Mouse (Mus musculus) MEL (cell line): ENCODE measurements around the gene Igfbp6. TPM values are rescaled to one million over a fixed set of nuclear protein-coding genes. Genes with fewer than 3 reads are reported as not detected.
A peak's percentile ranks its signal among the peaks of the same experiment; 100 is the strongest.

ENCODE experiments used
- DNase-seq: peaks from one replicate; pipeline ENCODE4 v3.0.0; 2011; ENCODE audit warnings: low read depth, low spot score
- H3K27ac ChIP-seq: 2 replicates; pipeline ENCODE4 v1.5.1; 2012; ENCODE audit warnings: low read depth, mild to moderate bottlenecking, control low read depth, low read length, moderate library complexity; ENCODE audit not compliant: control insufficient read depth
- H3K27me3 ChIP-seq, 2 experiments: fragments of 150-350 bp in 1 of 2; sonication (generic) in 1 of 2; 2 replicates each; pipeline ENCODE4 v1.6.1; 2012; ENCODE audit warnings: low read length in 2 of 2, mild to moderate bottlenecking in 2 of 2, improper control_type of control experiment in 1 of 2, moderate library complexity in 1 of 2; ENCODE audit not compliant: insufficient read depth in 2 of 2, control insufficient read depth in 1 of 2
- H3K36me3 ChIP-seq, 2 experiments: 2 replicates each; pipeline ENCODE4 v1.6.1; 2012 to 2014; ENCODE audit warnings: low read length in 2 of 2, improper control_type of control experiment in 1 of 2, inconsistent platforms in 1 of 2, mild to moderate bottlenecking in 1 of 2; ENCODE audit not compliant: insufficient read depth in 2 of 2, control insufficient read depth in 1 of 2
- H3K4me1 ChIP-seq, 2 experiments: fragments of 150-350 bp in 1 of 2; sonication (generic) in 1 of 2; 2 replicates each; pipeline ENCODE4 v1.6.1; 2012; ENCODE audit warnings: low read length in 2 of 2, improper control_type of control experiment in 1 of 2, mild to moderate bottlenecking in 1 of 2; ENCODE audit not compliant: insufficient read depth in 2 of 2, control insufficient read depth in 1 of 2
- H3K4me3 ChIP-seq, 2 experiments: fragments of 150-350 bp in 1 of 2; sonication (generic) in 1 of 2; 2 replicates each; pipeline ENCODE4 v1.5.1; 2012; ENCODE audit warnings: low read depth in 2 of 2, low read length in 2 of 2, mild to moderate bottlenecking in 2 of 2, moderate library complexity in 2 of 2, control low read depth in 1 of 2, improper control_type of control experiment in 1 of 2; ENCODE audit not compliant: control insufficient read depth in 1 of 2, insufficient read depth in 1 of 2
- H3K79me2 ChIP-seq: 2 replicates; pipeline ENCODE4 v1.6.1; 2012; ENCODE audit warnings: mild to moderate bottlenecking, low read length, moderate library complexity; ENCODE audit not compliant: control insufficient read depth, poor library complexity, insufficient read depth
- H3K9ac ChIP-seq: 2 replicates; pipeline ENCODE4 v1.6.1; 2012; ENCODE audit warnings: low read depth, mild to moderate bottlenecking, control low read depth, low read length, moderate library complexity; ENCODE audit not compliant: control insufficient read depth, poor library complexity, severe bottlenecking
- H3K9me3 ChIP-seq: fragments of 150-350 bp; sonication (generic); replicated peaks from 2 replicates; pipeline ENCODE4 v1.6.1; 2012; ENCODE audit warnings: mild to moderate bottlenecking, low read length, improper control_type of control experiment, moderate library complexity; ENCODE audit not compliant: insufficient read depth
- BHLHE40 ChIP-seq: IDR thresholded peaks from 2 replicates; pipeline ENCODE4 v1.6.1; 2012; ENCODE audit warnings: low read depth, mild to moderate bottlenecking, inconsistent platforms, low read length, improper control_type of control experiment, borderline replicate concordance
- CTCF ChIP-seq, 3 experiments: IDR thresholded peaks in 2 of 3; conservative IDR thresholded peaks in 1 of 3; 2 replicates each; pipeline ENCODE4 v1.5.1; 2011 to 2012; ENCODE audit warnings: low read length in 3 of 3, low read depth in 2 of 3, mild to moderate bottlenecking in 2 of 3, improper control_type of control experiment in 1 of 3, inconsistent platforms in 1 of 3, mixed read lengths in 1 of 3, moderate library complexity in 1 of 3; ENCODE audit not compliant: control insufficient read depth in 1 of 3, insufficient read depth in 1 of 3, poor library complexity in 1 of 3, severe bottlenecking in 1 of 3
- EP300 ChIP-seq, 2 experiments: IDR thresholded peaks; 2 replicates each; pipeline ENCODE4 v1.6.1; 2011; ENCODE audit warnings: improper control_type of control experiment in 2 of 2, low read length in 2 of 2, low read depth in 1 of 2, mild to moderate bottlenecking in 1 of 2
- ETS1 ChIP-seq: IDR thresholded peaks from 2 replicates; pipeline ENCODE4 v1.6.1; 2012; ENCODE audit warnings: low read depth, mild to moderate bottlenecking, inconsistent platforms, low read length, improper control_type of control experiment, moderate library complexity
- GABPA ChIP-seq: IDR thresholded peaks from 2 replicates; pipeline ENCODE4 v1.6.1; 2012; ENCODE audit warnings: low read depth, mild to moderate bottlenecking, inconsistent platforms, low read length, improper control_type of control experiment, moderate library complexity
- HCFC1 ChIP-seq: IDR thresholded peaks from 2 replicates; pipeline ENCODE4 v1.6.1; 2012; ENCODE audit warnings: low read depth, mild to moderate bottlenecking, inconsistent platforms, low read length, improper control_type of control experiment, moderate library complexity
- JUND ChIP-seq: IDR thresholded peaks from 2 replicates; pipeline ENCODE4 v1.6.1; 2011; ENCODE audit warnings: low read depth, mild to moderate bottlenecking, improper control_type of control experiment, low read length
- KAT2A ChIP-seq: conservative IDR thresholded peaks from 2 replicates; pipeline ENCODE4 v1.6.1; 2012; ENCODE audit warnings: low read depth, low read length, improper control_type of control experiment, inconsistent platforms
- MAFK ChIP-seq: IDR thresholded peaks from 2 replicates; pipeline ENCODE4 v1.6.1; 2011; ENCODE audit warnings: low read depth, mild to moderate bottlenecking, low read length, improper control_type of control experiment, borderline replicate concordance
- MAZ ChIP-seq: IDR thresholded peaks from 2 replicates; pipeline ENCODE4 v1.6.1; 2012; ENCODE audit warnings: low read depth, mild to moderate bottlenecking, inconsistent platforms, low read length, improper control_type of control experiment
- MXI1 ChIP-seq: IDR thresholded peaks from 2 replicates; pipeline ENCODE4 v1.6.1; 2011; ENCODE audit warnings: mild to moderate bottlenecking, low read depth, low read length, improper control_type of control experiment
- MYC ChIP-seq: IDR thresholded peaks from 2 replicates; pipeline ENCODE4 v1.6.1; 2011; ENCODE audit warnings: low read depth, mild to moderate bottlenecking, low read length, improper control_type of control experiment, moderate library complexity
- NELFE ChIP-seq: IDR thresholded peaks from 2 replicates; pipeline ENCODE4 v1.6.1; 2011; ENCODE audit warnings: low read depth, low read length, improper control_type of control experiment
- NRF1 ChIP-seq: IDR thresholded peaks from 2 replicates; pipeline ENCODE4 v1.6.1; 2014; ENCODE audit warnings: low read depth, mild to moderate bottlenecking, inconsistent platforms, low read length, improper control_type of control experiment, moderate library complexity; ENCODE audit not compliant: poor library complexity, insufficient read depth, severe bottlenecking
- POLR2A ChIP-seq, 2 experiments: IDR thresholded peaks; 2 replicates each; pipeline ENCODE4 v1.6.1; 2011 to 2012; ENCODE audit warnings: low read length in 2 of 2, mild to moderate bottlenecking in 2 of 2, control low read depth in 1 of 2, improper control_type of control experiment in 1 of 2, low read depth in 1 of 2, moderate library complexity in 1 of 2; ENCODE audit not compliant: control insufficient read depth in 1 of 2, insufficient read depth in 1 of 2, poor library complexity in 1 of 2
- RAD21 ChIP-seq: IDR thresholded peaks from 2 replicates; pipeline ENCODE4 v1.6.1; 2011; ENCODE audit warnings: mild to moderate bottlenecking, low read depth, low read length, improper control_type of control experiment
- RCOR1 ChIP-seq: IDR thresholded peaks from 2 replicates; pipeline ENCODE4 v1.6.1; 2012; ENCODE audit warnings: low read depth, mild to moderate bottlenecking, inconsistent platforms, low read length, improper control_type of control experiment
- SMC3 ChIP-seq: IDR thresholded peaks from 2 replicates; pipeline ENCODE4 v1.6.1; 2011; ENCODE audit warnings: low read depth, low read length, improper control_type of control experiment
- TBP ChIP-seq: IDR thresholded peaks from 2 replicates; pipeline ENCODE4 v1.8.0; 2011; ENCODE audit warnings: low read depth, low read length, improper control_type of control experiment
- USF2 ChIP-seq, 2 experiments: IDR thresholded peaks; 2 replicates each; pipeline ENCODE4 v1.6.1; 2011 to 2012; ENCODE audit warnings: improper control_type of control experiment in 2 of 2, low read length in 2 of 2, borderline replicate concordance in 1 of 2, inconsistent platforms in 1 of 2, low read depth in 1 of 2, mild to moderate bottlenecking in 1 of 2; ENCODE audit not compliant: insufficient read depth in 1 of 2
- ZC3H11A ChIP-seq: IDR thresholded peaks from 2 replicates; pipeline ENCODE4 v1.6.1; 2012; ENCODE audit warnings: low read depth, mild to moderate bottlenecking, inconsistent platforms, low read length, improper control_type of control experiment
- ZMIZ1 ChIP-seq: IDR thresholded peaks from 2 replicates; pipeline ENCODE4 v1.6.1; 2012; ENCODE audit warnings: low read depth, mild to moderate bottlenecking, inconsistent platforms, low read length, improper control_type of control experiment, moderate library complexity
- polyA plus RNA-seq, 2 experiments: library from polyadenylated mRNA; stranded (reverse) in 1 of 2; unstranded in 1 of 2; fragments of >175 nt in 1 of 2; fragments of >200 nt in 1 of 2; gene quantifications; 2 replicates each; pipeline versions ENCODE4 v1.2.1 to v1.2.4; 2012; ENCODE audit warnings: low replicate concordance in 2 of 2, low read depth in 1 of 2; ENCODE audit not compliant: insufficient read length in 2 of 2, insufficient read depth in 1 of 2, missing spikeins in 1 of 2
- total RNA-seq: library from RNA; depleted of rRNA; stranded (reverse); fragments of 300-350 nt; gene quantifications from 2 replicates; pipeline ENCODE4 v1.2.3, GENCODE M21; 2012

The Igfbp6 gene
- total and polyA plus RNA-seq, 3 experiments: 0.65 to 1.8 TPM; not detected in 1

GRCm38 (mm10) chr15:102156836-102157235 is 12.7 kb downstream of the Igfbp6 start:
- no peak overlapping the region for H3K4me3 ChIP-seq
- peaks cover 3% of the 10 kb centered on the region; the same call in 1 of the 2 replicates for H3K79me2 ChIP-seq
- no peak for DNase-seq
- TF ChIP-seq MXI1 (no peak), POLR2A (IDR thresholded peaks at IDR 0.05; ENCODE audit: control insufficient read depth in 1 of 2, insufficient read depth in 1 of 2, low read depth in 1 of 2, low read length in 2 of 2, poor library complexity in 1 of 2) (no peak), USF2 (IDR thresholded peaks at IDR 0.05; ENCODE audit: borderline replicate concordance in 1 of 2, insufficient read depth in 1 of 2, low read depth in 1 of 2, low read length in 2 of 2) (no peak), TBP (no peak)
- peaks cover 0 to 21% of the 10 kb centered on the region in 2 experiments; a peak in 2 of 4 replicates for H3K36me3 ChIP-seq
- H3K9me3 ChIP-seq: no peaks in the 10 kb centered on the region
- no peak overlapping the region for H3K9ac ChIP-seq
- H3K27me3 ChIP-seq: no peaks in the 10 kb centered on the region
- peaks cover 0 to 2% of the 10 kb centered on the region in 2 experiments; a peak in 2 of 4 replicates for H3K4me1 ChIP-seq
- H3K27ac ChIP-seq: no peak overlapping the region

DNA sequence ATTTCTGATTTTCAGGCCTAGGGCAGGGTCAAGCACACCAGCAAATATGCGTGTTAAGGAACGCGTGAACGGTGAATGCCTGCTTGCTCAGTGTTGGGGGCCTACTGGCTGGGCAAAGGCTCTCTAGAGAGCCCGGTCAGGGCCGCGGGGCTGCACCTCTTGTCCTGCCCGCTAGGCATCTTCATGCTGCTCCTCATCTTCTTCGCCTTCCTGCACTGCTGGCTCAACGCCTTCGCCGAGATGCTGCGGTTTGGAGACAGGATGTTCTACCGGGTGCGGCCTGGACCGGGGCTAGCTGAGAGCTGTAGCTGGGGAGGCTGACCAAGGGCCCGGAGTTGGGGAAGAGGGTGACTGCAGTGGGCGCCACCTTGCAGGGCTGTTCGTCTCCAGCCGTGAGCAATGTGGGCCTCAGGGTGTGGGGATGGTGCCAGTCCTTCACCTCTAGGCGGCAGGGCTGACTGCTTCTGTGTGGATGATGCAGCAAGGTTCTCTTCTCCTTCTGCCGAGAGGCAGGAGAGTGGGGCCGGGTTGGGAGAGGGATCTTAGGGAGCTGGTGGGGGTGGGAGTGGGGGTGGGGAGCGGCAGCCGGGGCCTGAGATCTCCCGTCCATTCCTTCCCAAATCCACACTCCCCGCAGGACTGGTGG is 16.4 kb downstream of the Igfbp6 start:
- peaks cover 0 to 5% of the 10 kb centered on the region in 2 experiments; a peak in 2 of 4 replicates for H3K4me1 ChIP-seq
- DNase-seq: no peak
- H3K27ac ChIP-seq: no peak overlapping the region
- H3K27me3 ChIP-seq: no peaks in the 10 kb centered on the region
- peaks cover 0 to 15% of the 10 kb centered on the region in 2 experiments; a peak in 3 of 4 replicates for H3K36me3 ChIP-seq
- H3K79me2 ChIP-seq: no peaks in the 10 kb centered on the region
- TF ChIP-seq TBP (no peak), RAD21 (no peak), KAT2A (no peak), CTCF (IDR thresholded peaks at IDR 0.05 in 2 of 3, conservative IDR thresholded peaks at IDR 0.05 in 1 of 3; ENCODE audit: control insufficient read depth in 1 of 3, insufficient read depth in 1 of 3, low read depth in 2 of 3, low read length in 3 of 3, poor library complexity in 1 of 3, severe bottlenecking in 1 of 3) (no peak), MAFK (no peak), EP300 (IDR thresholded peaks at IDR 0.05; ENCODE audit: low read depth in 1 of 2, low read length in 2 of 2) (no peak), NRF1 (no peak)
- no peaks in the 10 kb centered on the region for H3K9me3 ChIP-seq
- no peak overlapping the region for H3K4me3 ChIP-seq
- H3K9ac ChIP-seq: no peak overlapping the region

DNA sequence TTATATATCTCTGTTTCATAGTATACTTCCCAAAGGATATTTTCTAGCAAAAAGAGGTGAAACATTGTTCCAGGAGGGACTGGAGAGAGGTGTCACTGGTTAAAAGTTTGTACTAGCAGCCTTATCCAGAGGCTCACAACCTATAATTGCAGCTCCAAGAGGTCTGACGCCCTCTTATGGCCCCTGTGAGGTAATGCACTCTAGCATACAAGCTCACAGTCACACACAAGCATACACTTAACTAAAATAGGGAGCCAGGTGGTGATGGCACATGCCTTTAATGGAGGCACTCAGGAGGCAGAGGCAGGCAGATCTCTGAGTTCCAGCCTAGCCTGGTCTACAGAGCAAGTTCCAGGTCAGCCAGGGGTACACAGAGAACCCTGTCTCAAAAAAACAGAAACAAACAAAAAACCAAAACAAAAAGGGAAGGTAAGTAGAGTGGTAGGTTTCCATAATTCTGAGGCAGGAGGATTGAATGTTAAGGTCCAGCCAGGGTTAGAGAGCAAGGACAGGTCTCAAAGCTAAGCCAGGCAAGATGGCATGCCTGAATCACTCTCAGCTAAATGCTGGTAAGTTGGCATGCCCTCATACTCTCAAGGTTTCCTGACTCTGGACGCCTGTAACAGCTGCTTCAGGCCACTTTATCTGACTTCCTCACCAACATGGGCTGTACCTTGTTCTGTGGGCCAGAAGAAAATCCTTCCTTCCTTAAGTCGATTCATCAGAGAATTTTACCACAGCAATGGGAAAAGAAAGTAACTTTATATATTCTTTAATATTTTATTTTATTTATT is 19.9 kb downstream of the Igfbp6 start:
- Histone ChIP-seq H3K36me3 (peaks cover 0 to 3% of the 10 kb centered on the region in 2 experiments; a peak in 2 of 4 replicates), H3K4me3 (no peak overlapping the region), H3K9ac (no peak overlapping the region), H3K27me3 (no peaks in the 10 kb centered on the region), H3K79me2 (no peaks in the 10 kb centered on the region), H3K4me1 (peaks cover 0 to 5% of the 10 kb centered on the region in 2 experiments; a peak in 2 of 4 replicates), H3K9me3 (no peaks in the 10 kb centered on the region), H3K27ac (no peak overlapping the region)
- peak; percentile 48 for DNase-seq
- TF ChIP-seq GABPA: no peak
- no peak for TF ChIP-seq ETS1
- TF ChIP-seq HCFC1: no peak
- TF ChIP-seq MYC: no peak
- no peak for TF ChIP-seq ZMIZ1
- no peak for TF ChIP-seq MAFK
- no peak for TF ChIP-seq RCOR1
- TF ChIP-seq MXI1: no peak
- TF ChIP-seq RAD21: no peak
- peak; percentile 13; the same call in 1 of the 2 replicates for TF ChIP-seq SMC3
- TF ChIP-seq MAZ: no peak
- no peak for TF ChIP-seq KAT2A
- TF ChIP-seq EP300 (IDR thresholded peaks at IDR 0.05; ENCODE audit: low read depth in 1 of 2, low read length in 2 of 2): 0 out of 4 replicates have a peak, but pooled peaks of 1 of the 2 experiments have one; percentile 10
- no peak for TF ChIP-seq ZC3H11A
- TF ChIP-seq BHLHE40: peak; percentile 11; the same call in 1 of the 2 replicates
- no peak for TF ChIP-seq JUND
- TF ChIP-seq NELFE: no peak
